24 mouse cellular contexts compared by ENCODE assay signal in the genomic region with DNA sequence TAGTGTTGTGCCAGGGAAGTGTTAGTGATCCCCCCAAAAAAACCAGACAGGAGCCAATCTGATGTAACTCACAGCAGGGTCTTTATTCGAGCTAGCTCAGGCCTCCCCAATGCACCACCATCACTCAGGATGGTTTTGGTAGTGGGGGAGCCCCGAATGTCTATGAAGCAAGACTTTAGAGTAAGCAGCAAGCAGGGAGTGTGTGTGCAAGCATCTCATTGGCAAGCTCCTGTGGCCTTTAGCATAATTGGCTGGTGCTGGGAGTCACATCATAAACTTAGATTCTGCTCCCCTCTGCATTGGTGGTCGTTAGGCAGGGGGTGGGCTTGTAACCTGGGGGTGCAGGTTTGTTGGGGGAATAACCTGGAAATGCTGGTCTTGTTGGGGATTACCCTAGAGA. TPM values are rescaled to one million over a fixed set of nuclear protein-coding genes. Genes with fewer than 3 reads are reported as not detected.
DNase-seq lines count a peak whose midpoint lies in the region; ATAC-seq and TF ChIP-seq lines count a peak whose summit lies in the region.
"Not testable (repeated sequence)": the region's sequence is repeated elsewhere in the genome, so short reads cannot be mapped to it uniquely, and the experiment has no call there.
"Had no signal": no experiment of that assay in that cellular context is flagged by ENCODE, and none has a peak within 500 bp of the region (broad histone marks: within the 10 kb centered on the region; RNA-seq: fewer than 3 reads in every experiment).

No protein-coding gene starts in this region.

- not testable (repeated sequence) for TF ChIP-seq CTCF in CH12.LX (conservative IDR thresholded peaks at IDR 0.05 in 1 of 2, IDR thresholded peaks at IDR 0.05 in 1 of 2; ENCODE audit: low read depth in 2 of 2, low read length in 2 of 2); bone marrow macrophage, adult 2 months (IDR thresholded peaks at IDR 0.05; ENCODE audit: low read depth, low read length); heart, adult 2 months (IDR thresholded peaks at IDR 0.05); liver, postnatal 0 days (IDR thresholded peaks at IDR 0.05; ENCODE audit: low read depth)

- H3K9me3 ChIP-seq in CH12.LX (replicated peaks; ENCODE audit: low read length); liver, postnatal 0 days (ENCODE audit: low read length): not testable (repeated sequence)

- H3K4me2 ChIP-seq in CH12.LX (ENCODE audit: insufficient read depth, low read depth, poor library complexity, severe bottlenecking) (0 out of 2 replicates have a peak overlapping the region, but pooled peaks have one; percentile 94), myocyte (ENCODE audit: low read depth) (peak overlapping the region; percentile 87)
- H3K4me2 ChIP-seq in liver, postnatal 0 days (ENCODE audit: low read depth, low read length): not testable (repeated sequence)

- not testable (repeated sequence) for H3K9ac ChIP-seq in CH12.LX (ENCODE audit: insufficient read depth, low read depth); heart, adult 2 months (ENCODE audit: low read depth, low read length); liver, postnatal 0 days (replicated peaks)

- TF ChIP-seq RAD21 in CH12.LX (IDR thresholded peaks at IDR 0.05; ENCODE audit: low read depth, low read length): not testable (repeated sequence)

- 54% methylated on average over 3 of the region's 3 CpGs for WGBS in heart, adult 2 months
- 45% methylated on average over 3 of the region's 3 CpGs for WGBS in liver, postnatal 0 days (ENCODE audit: insufficient replicate concordance)

- dilution Hi-C loops in CH12.LX (cut with MboI; ENCODE audit: extremely low pct_ligation_motif_present, extremely low pct_unique_long_range_greater_than_20kb, low sequenced_read_pairs): not testable (repeated sequence)

- intact Hi-C loops in heart, adult 2 months (cut with DNase I): loop anchor here (2.0 kb wide), 1 partner anchor 21 kb away; the partner anchor contains the start of gene Kansl2

- H3K27ac ChIP-seq in CH12.LX (ENCODE audit: insufficient read depth, low read depth): not testable (repeated sequence)
- peak overlapping the region; percentile 97 for H3K27ac ChIP-seq in bone marrow macrophage, adult 2 months (ENCODE audit: insufficient read depth, low read depth, low read length)
- H3K27ac ChIP-seq in heart, adult 2 months: peak overlapping the region; percentile 75; the same call in 1 of the 2 replicates
- peak overlapping the region; percentile 26; the same call in 1 of the 2 replicates for H3K27ac ChIP-seq in liver, postnatal 0 days (ENCODE audit: low read depth)

- ATAC-seq in liver, postnatal 0 days: not testable (repeated sequence)

- H3ac ChIP-seq in myocyte (ENCODE audit: control insufficient read depth, insufficient read length): not testable (repeated sequence)

- DNase-seq in 3T3-L1 (ENCODE audit: low read depth, low spot score): peak; percentile 54
- DNase-seq in CH12.LX (ENCODE audit: extremely low read depth): peak; percentile 58
- not testable (repeated sequence) for DNase-seq in heart, adult 2 months; liver, postnatal 0 days
- peak; percentile 21 for DNase-seq in thymus, postnatal 25 days

- H3K79me2 ChIP-seq in CH12.LX (replicated peaks; ENCODE audit: control insufficient read depth, extremely low read depth, insufficient read depth, poor library complexity, severe bottlenecking); heart, adult 2 months (replicated peaks; ENCODE audit: control insufficient read depth, insufficient read depth, low read length); myocyte (ENCODE audit: control insufficient read depth, insufficient read depth): not testable (repeated sequence)

- not testable (repeated sequence) for TF ChIP-seq POLR2A in CH12.LX (IDR thresholded peaks at IDR 0.05; ENCODE audit: low read depth, low read length); bone marrow macrophage, adult 2 months (IDR thresholded peaks at IDR 0.05; ENCODE audit: borderline replicate concordance, low read depth, low read length); heart, adult 2 months (IDR thresholded peaks at IDR 0.05; ENCODE audit: insufficient read depth, low read depth, low read length); myocyte (IDR thresholded peaks at IDR 0.05; ENCODE audit: insufficient read length, low read depth)

- TF ChIP-seq EP300 in CH12.LX (IDR thresholded peaks at IDR 0.05; ENCODE audit: low read length); heart, adult 2 months (IDR thresholded peaks at IDR 0.05; ENCODE audit: insufficient read depth, low read depth, low read length); liver, postnatal 0 days (IDR thresholded peaks at IDR 0.05; ENCODE audit: low read depth): not testable (repeated sequence)

- not testable (repeated sequence) for H3K27me3 ChIP-seq in CH12.LX (replicated peaks); heart, adult 2 months (ENCODE audit: control insufficient read depth, insufficient read depth, low read length); liver, postnatal 0 days (ENCODE audit: insufficient read depth, low read length); myocyte (ENCODE audit: control insufficient read depth, insufficient read depth, insufficient read length)

- peaks cover 6 to 53% of the 10 kb centered on the region in 2 experiments; a peak in 2 of 4 replicates for H3K4me1 ChIP-seq in CH12.LX (ENCODE audit: control insufficient read depth in 1 of 2, insufficient read depth in 2 of 2)
- H3K4me1 ChIP-seq in bone marrow macrophage, adult 2 months (ENCODE audit: control insufficient read depth, insufficient read depth, low read length): peaks cover 30% of the 10 kb centered on the region
- H3K4me1 ChIP-seq in heart, adult 2 months (ENCODE audit: control insufficient read depth, insufficient read depth, low read length): peaks cover 13% of the 10 kb centered on the region
- H3K4me1 ChIP-seq in liver, postnatal 0 days (ENCODE audit: insufficient read depth): peaks cover 13% of the 10 kb centered on the region

- peaks cover 10 to 18% of the 10 kb centered on the region in 2 experiments for H3K36me3 ChIP-seq in CH12.LX (replicated peaks in 1 of 2; ENCODE audit: control insufficient read depth in 1 of 2, insufficient read depth in 1 of 2, low read length in 1 of 2)
- not testable (repeated sequence) for H3K36me3 ChIP-seq in heart, adult 2 months (ENCODE audit: control insufficient read depth, insufficient read depth, low read length)
- H3K36me3 ChIP-seq in liver, postnatal 0 days (replicated peaks; ENCODE audit: insufficient read depth, low read length): peaks cover 10% of the 10 kb centered on the region
- peaks cover 29% of the 10 kb centered on the region for H3K36me3 ChIP-seq in myocyte (ENCODE audit: control insufficient read depth, insufficient read depth)

- in situ Hi-C loops in CH12.LX (cut with MboI; ENCODE audit: low pct_ligation_motif_present, low pct_unique_long_range_greater_than_20kb, low sequenced_read_pairs): loop anchor here (5.0 kb wide), 1 partner anchor 104 kb away; no protein-coding TSS in a partner anchor

- not testable (repeated sequence) for H3K4me3 ChIP-seq in CH12.LX (replicated peaks in 1 of 3; ENCODE audit: low read depth in 2 of 3, low read length in 2 of 3, poor library complexity in 1 of 3); bone marrow macrophage, adult 2 months (ENCODE audit: insufficient read depth, low read length); heart, adult 2 months; liver, postnatal 0 days (ENCODE audit: low read depth, low read length)
- H3K4me3 ChIP-seq in myocyte: peak overlapping the region; percentile 6

RNA-seq across cellular contexts. Expression of gene Kansl2, which starts 20.4 kb away (rescaled TPM):
- total RNA-seq in CH12.LX (2012; rRNA removed): 59.6 and 84.7 TPM in 2 replicates
- 101 and 103 TPM in 2 replicates for total RNA-seq in CH12.LX (2014; rRNA removed)
- polyA plus RNA-seq in CH12.LX (2012; ENCODE audit: insufficient read length, low read depth): 111 and 125 TPM in 2 replicates
- 56.6 and 62.4 TPM in 2 replicates for polyA plus RNA-seq in bone marrow macrophage, adult 2 months (2012; ENCODE audit: insufficient read depth, insufficient read length, missing spikeins)
- 10 to 100 TPM; 74.5 to 86.0 TPM for total RNA-seq in heart, adult 2 months (2021)
- polyA plus RNA-seq in heart, adult 2 months (2012; rRNA removed): 37.0 and 50.2 TPM in 2 replicates
- 26.6 and 28.2 TPM in 2 replicates for polyA plus RNA-seq in liver, postnatal 0 days (2015; fragmentation: Nextera tagmentation; extraction: Ambion mirVana)
- 109 TPM for polyA plus RNA-seq in myocyte (2012; fragmentation: generic; extraction: Trizol)

RNA-seq across cellular contexts. Expression of gene Olfr279, which starts 21.5 kb away (rescaled TPM):
- total RNA-seq in CH12.LX (2012; rRNA removed): not detected in 2 replicates
- not detected in 2 replicates for total RNA-seq in CH12.LX (2014; rRNA removed)
- 0.07 TPM in 1 of 2 replicates, not detected in the other for polyA plus RNA-seq in CH12.LX (2012; ENCODE audit: insufficient read length, low read depth)
- not detected in 2 replicates for polyA plus RNA-seq in bone marrow macrophage, adult 2 months (2012; ENCODE audit: insufficient read depth, insufficient read length, missing spikeins)
- not detected for total RNA-seq in heart, adult 2 months (2021)
- not detected in 2 replicates for polyA plus RNA-seq in heart, adult 2 months (2012; rRNA removed)
- polyA plus RNA-seq in liver, postnatal 0 days (2015; fragmentation: Nextera tagmentation; extraction: Ambion mirVana): not detected in 2 replicates
- polyA plus RNA-seq in myocyte (2012; fragmentation: generic; extraction: Trizol): not detected
- total RNA-seq: adrenal gland, adult 2 months; adrenal gland, postnatal 25 days; common myeloid progenitor, adult 5-6 weeks; gastrocnemius, postnatal 10 days; gastrocnemius, postnatal 4 days; heart, adult 8-10 months; heart, postnatal 36 days had no signal
- polyA plus RNA-seq: adrenal gland, adult 2 months; brain, embryonic 14.5 days; embryonic facial prominence, embryonic 11.5 days; forebrain, embryonic 11.5 days; forebrain, embryonic 15.5 days; heart, embryonic 12.5 days; heart, embryonic 16.5 days; hindbrain, embryonic 11.5 days; hindbrain, embryonic 15.5 days; intestine, embryonic 14.5 days had no signal

RNA-seq across cellular contexts. Expression of gene Lalba, which starts 31.2 kb away (rescaled TPM):
- total RNA-seq in CH12.LX (2012; rRNA removed): not detected in 2 replicates
- total RNA-seq in CH12.LX (2014; rRNA removed): not detected in 2 replicates
- polyA plus RNA-seq in CH12.LX (2012; ENCODE audit: insufficient read length, low read depth): not detected in 2 replicates
- polyA plus RNA-seq in bone marrow macrophage, adult 2 months (2012; ENCODE audit: insufficient read depth, insufficient read length, missing spikeins): not detected in 2 replicates
- not detected for total RNA-seq in heart, adult 2 months (2021)
- 0.45 TPM in 1 of 2 replicates, not detected in the other for polyA plus RNA-seq in heart, adult 2 months (2012; rRNA removed)
- polyA plus RNA-seq in liver, postnatal 0 days (2015; fragmentation: Nextera tagmentation; extraction: Ambion mirVana): not detected in 2 replicates
- polyA plus RNA-seq in myocyte (2012; fragmentation: generic; extraction: Trizol): not detected
- total RNA-seq: adrenal gland, adult 2 months; adrenal gland, postnatal 25 days; common myeloid progenitor, adult 5-6 weeks; gastrocnemius, postnatal 4 days; heart, adult 8-10 months; heart, postnatal 36 days had no signal
- polyA plus RNA-seq: adrenal gland, adult 2 months; brain, embryonic 14.5 days; embryonic facial prominence, embryonic 15.5 days; forebrain, embryonic 15.5 days; heart, embryonic 12.5 days; heart, embryonic 16.5 days; hindbrain, embryonic 11.5 days; hindbrain, embryonic 15.5 days had no signal

RNA-seq across cellular contexts. Expression of gene OR5BS1P, which starts 44.0 kb away (rescaled TPM):
- not detected in 2 replicates for total RNA-seq in CH12.LX (2012; rRNA removed)
- not detected in 2 replicates for total RNA-seq in CH12.LX (2014; rRNA removed)
- not detected in 2 replicates for polyA plus RNA-seq in CH12.LX (2012; ENCODE audit: insufficient read length, low read depth)
- polyA plus RNA-seq in bone marrow macrophage, adult 2 months (2012; ENCODE audit: insufficient read depth, insufficient read length, missing spikeins): not detected in 2 replicates
- total RNA-seq in heart, adult 2 months (2021): not detected
- not detected in 2 replicates for polyA plus RNA-seq in heart, adult 2 months (2012; rRNA removed)
- polyA plus RNA-seq in liver, postnatal 0 days (2015; fragmentation: Nextera tagmentation; extraction: Ambion mirVana): not detected in 2 replicates
- polyA plus RNA-seq in myocyte (2012; fragmentation: generic; extraction: Trizol): not detected
- total RNA-seq: adrenal gland, adult 2 months; adrenal gland, postnatal 25 days; common myeloid progenitor, adult 5-6 weeks; gastrocnemius, postnatal 10 days; gastrocnemius, postnatal 4 days; heart, adult 8-10 months; heart, postnatal 36 days had no signal
- polyA plus RNA-seq: adrenal gland, adult 2 months; brain, embryonic 14.5 days; embryonic facial prominence, embryonic 11.5 days; embryonic facial prominence, embryonic 15.5 days; forebrain, embryonic 11.5 days; forebrain, embryonic 15.5 days; heart, embryonic 12.5 days; heart, embryonic 16.5 days; hindbrain, embryonic 11.5 days; hindbrain, embryonic 15.5 days; intestine, embryonic 14.5 days had no signal

RNA-seq across cellular contexts. Expression of gene Ccnt1, which starts 57.0 kb away (rescaled TPM):
- total RNA-seq in CH12.LX (2012; rRNA removed): 36.8 and 42.1 TPM in 2 replicates
- 38.1 and 41.3 TPM in 2 replicates for total RNA-seq in CH12.LX (2014; rRNA removed)
- polyA plus RNA-seq in CH12.LX (2012; ENCODE audit: insufficient read length, low read depth): 62.1 and 73.3 TPM in 2 replicates
- polyA plus RNA-seq in bone marrow macrophage, adult 2 months (2012; ENCODE audit: insufficient read depth, insufficient read length, missing spikeins): 42.6 and 44.0 TPM in 2 replicates
- total RNA-seq in heart, adult 2 months (2021): 10 to 100 TPM; 26.8 to 27.6 TPM
- polyA plus RNA-seq in heart, adult 2 months (2012; rRNA removed): 9.3 and 15.4 TPM in 2 replicates
- polyA plus RNA-seq in liver, postnatal 0 days (2015; fragmentation: Nextera tagmentation; extraction: Ambion mirVana): 14.9 and 17.0 TPM in 2 replicates
- 12.6 TPM for polyA plus RNA-seq in myocyte (2012; fragmentation: generic; extraction: Trizol)
